8 mouse cellular contexts compared by ENCODE assay signal in the genomic region with DNA sequence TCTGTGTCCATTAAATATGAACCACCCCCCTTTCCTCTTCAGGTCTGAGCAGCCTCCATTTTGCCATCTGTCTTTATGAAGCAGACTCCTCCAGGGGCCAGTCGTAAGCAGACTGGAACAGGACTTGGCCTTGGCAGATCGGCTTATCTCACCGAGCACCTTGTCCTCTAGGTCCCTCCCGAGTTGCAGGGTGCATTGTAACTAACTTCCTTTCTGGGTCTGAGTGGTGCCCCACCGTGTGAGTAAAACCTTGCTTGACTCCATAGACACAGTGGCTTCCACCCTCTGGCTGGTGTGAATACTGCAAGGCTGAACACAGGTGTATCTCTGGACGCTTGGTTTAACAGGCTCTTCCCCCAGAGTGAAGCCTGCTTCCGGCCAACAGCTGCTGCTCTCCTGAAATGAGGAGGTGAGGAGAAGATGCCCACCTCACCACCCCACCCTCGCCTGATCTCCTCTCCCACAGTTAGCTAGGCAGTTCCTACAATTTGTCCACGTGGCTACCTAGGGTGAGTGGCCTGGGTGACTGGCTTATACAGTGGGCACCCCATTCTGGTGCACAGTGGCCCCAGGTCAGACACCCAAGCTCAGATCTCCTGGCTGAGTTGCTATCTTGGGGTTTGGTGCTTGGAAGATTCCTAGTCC.
DNase-seq lines count a peak whose midpoint lies in the region; ATAC-seq and TF ChIP-seq lines count a peak whose summit lies in the region.
"Had no signal": no experiment of that assay in that cellular context is flagged by ENCODE, and none has a peak within 500 bp of the region (broad histone marks: within the 10 kb centered on the region; RNA-seq: fewer than 3 reads in every experiment).

No protein-coding gene starts in this region.

- 64% methylated on average over 9 of the region's 9 CpGs for WGBS in kidney, postnatal 0 days
- 51% methylated on average over 9 of the region's 9 CpGs for WGBS in embryonic facial prominence, embryonic 12.5 days
- WGBS in hindbrain, embryonic 12.5 days = 69% methylated on average over 9 of the region's 9 CpGs

- no peak overlapping the region for H3K27ac ChIP-seq in kidney, postnatal 0 days
- peak overlapping the region; percentile 32; the same call in 1 of the 2 replicates for H3K27ac ChIP-seq in embryonic facial prominence, embryonic 12.5 days
- H3K27ac ChIP-seq in hindbrain, embryonic 12.5 days = peak overlapping the region; percentile 77

- no peaks in the 10 kb centered on the region for H3K36me3 ChIP-seq in kidney, postnatal 0 days (ENCODE audit: insufficient read depth, low read length)
- H3K36me3 ChIP-seq in embryonic facial prominence, embryonic 12.5 days = no peaks in the 10 kb centered on the region
- no peaks in the 10 kb centered on the region for H3K36me3 ChIP-seq in hindbrain, embryonic 12.5 days

- ATAC-seq in kidney, postnatal 0 days (replicated peaks; ENCODE audit: low FRiP score, low read depth) = no peak
- no peak for ATAC-seq in embryonic facial prominence, embryonic 12.5 days (ENCODE audit: insufficient number of reproducible peaks, insufficient read depth, low FRiP score, low TSS enrichment)
- ATAC-seq in hindbrain, embryonic 12.5 days (ENCODE audit: low FRiP score) = no peak
- no peak for ATAC-seq in cerebellum, adult (ENCODE audit: insufficient number of reproducible peaks, low FRiP score, low TSS enrichment)

- H3K9me3 ChIP-seq in kidney, postnatal 0 days (replicated peaks; ENCODE audit: low read length) = no peaks in the 10 kb centered on the region
- H3K9me3 ChIP-seq in embryonic facial prominence, embryonic 12.5 days = no peaks in the 10 kb centered on the region
- H3K9me3 ChIP-seq in hindbrain, embryonic 12.5 days (replicated peaks) = no peaks in the 10 kb centered on the region

- H3K27me3 ChIP-seq in kidney, postnatal 0 days (ENCODE audit: insufficient read depth, low read length) = peaks cover 5% of the 10 kb centered on the region; the same call in 1 of the 2 replicates
- H3K27me3 ChIP-seq in embryonic facial prominence, embryonic 12.5 days = no peaks in the 10 kb centered on the region; the same call in 1 of the 2 replicates
- peaks cover 34% of the 10 kb centered on the region for H3K27me3 ChIP-seq in hindbrain, embryonic 12.5 days

- TF ChIP-seq CTCF in kidney, postnatal 0 days (IDR thresholded peaks at IDR 0.05; ENCODE audit: low read depth) = peak; percentile 32

- no peak overlapping the region for H3K4me3 ChIP-seq in kidney, postnatal 0 days (replicated peaks; ENCODE audit: low read depth, low read length)
- no peak overlapping the region for H3K4me3 ChIP-seq in embryonic facial prominence, embryonic 12.5 days
- H3K4me3 ChIP-seq in hindbrain, embryonic 12.5 days = no peak overlapping the region

- no peak overlapping the region for H3K9ac ChIP-seq in kidney, postnatal 0 days (ENCODE audit: low read depth, low read length)
- no peak overlapping the region for H3K9ac ChIP-seq in embryonic facial prominence, embryonic 12.5 days
- no peak overlapping the region for H3K9ac ChIP-seq in hindbrain, embryonic 12.5 days

- DNase-seq in kidney, postnatal 0 days (ENCODE audit: low spot score) = no peak
- DNase-seq in kidney, adult 9 months = no peak
- peak; percentile 14 for DNase-seq in skeletal muscle tissue, adult 2 months (ENCODE audit: low read depth, low spot score)
- DNase-seq in gastrocnemius, postnatal 4 days (ENCODE audit: low spot score in 2 of 2) = no peak
- DNase-seq: gastrocnemius, postnatal 10 days had no signal

- peaks cover 4% of the 10 kb centered on the region; the same call in 1 of the 2 replicates for H3K4me1 ChIP-seq in kidney, postnatal 0 days (replicated peaks; ENCODE audit: insufficient read depth, low read length)
- H3K4me1 ChIP-seq in embryonic facial prominence, embryonic 12.5 days = peaks cover 53% of the 10 kb centered on the region
- H3K4me1 ChIP-seq in hindbrain, embryonic 12.5 days = peaks cover 66% of the 10 kb centered on the region

- no peak overlapping the region for H3K4me2 ChIP-seq in kidney, postnatal 0 days (ENCODE audit: low read length)
- H3K4me2 ChIP-seq in embryonic facial prominence, embryonic 12.5 days (replicated peaks) = no peak overlapping the region
- no peak overlapping the region for H3K4me2 ChIP-seq in hindbrain, embryonic 12.5 days (replicated peaks)
